Mouse (Mus musculus): Measurements from ENCODE around the gene Sae1.
"Not testable (repeated sequence)": the region's sequence is repeated elsewhere in the genome, so short reads cannot be mapped to it uniquely, and the experiment has no call there.

Gene Sae1

GRCm38 (mm10) chr7:16402968-16403948 is 15.7 kb upstream of the Sae1 start:
- peak; percentile 50 for DNase-seq (ENCODE audit: low spot score)

DNA sequence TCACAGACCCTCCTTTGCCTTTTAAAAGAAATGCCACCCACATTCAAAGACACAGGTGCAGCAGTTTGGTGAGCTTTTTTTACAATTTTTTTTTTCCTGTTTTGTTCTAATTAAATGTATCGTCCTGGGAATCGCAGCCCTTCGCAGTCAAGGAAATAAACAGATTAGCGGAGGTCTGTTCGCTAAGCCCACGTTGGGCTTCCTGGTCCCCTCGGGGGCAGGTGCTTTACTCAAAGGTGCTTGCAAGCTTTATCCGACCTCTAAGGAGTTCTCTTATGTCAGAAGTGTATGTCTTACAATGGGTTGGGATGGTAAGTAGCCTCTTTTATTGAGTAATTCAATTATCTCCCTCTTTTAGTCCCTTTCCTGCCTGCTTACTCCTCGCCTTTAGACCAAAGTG is 14.8 kb upstream of the Sae1 start:
- DNase-seq (ENCODE audit: low spot score): no peak

GRCm38 (mm10) chr7:16401991-16402431 is 14.4 kb upstream of the Sae1 start:
- DNase-seq (ENCODE audit: low spot score): peak; percentile 77

- DNase-seq (ENCODE audit: low spot score): peak; percentile 96
These were observed 13.3 kb upstream of the Sae1 start, which contains the start of gene Zc3h4 for GRCm38 (mm10) chr7:16400689-16401611. Gene Zc3h4, plus strand, starts transcription at chr7:16400910.

- DNase-seq (ENCODE audit: low spot score): peak; percentile 99
These were observed 12.4 kb upstream of the Sae1 start for GRCm38 (mm10) chr7:16399820-16400688.

- DNase-seq (ENCODE audit: low spot score): peak; percentile 95
These were observed 11.7 kb upstream of the Sae1 start for GRCm38 (mm10) chr7:16399098-16399819.

- no peak for DNase-seq (ENCODE audit: low spot score)
These were observed 10.9 kb upstream of the Sae1 start for GRCm38 (mm10) chr7:16398387-16399050.

DNA sequence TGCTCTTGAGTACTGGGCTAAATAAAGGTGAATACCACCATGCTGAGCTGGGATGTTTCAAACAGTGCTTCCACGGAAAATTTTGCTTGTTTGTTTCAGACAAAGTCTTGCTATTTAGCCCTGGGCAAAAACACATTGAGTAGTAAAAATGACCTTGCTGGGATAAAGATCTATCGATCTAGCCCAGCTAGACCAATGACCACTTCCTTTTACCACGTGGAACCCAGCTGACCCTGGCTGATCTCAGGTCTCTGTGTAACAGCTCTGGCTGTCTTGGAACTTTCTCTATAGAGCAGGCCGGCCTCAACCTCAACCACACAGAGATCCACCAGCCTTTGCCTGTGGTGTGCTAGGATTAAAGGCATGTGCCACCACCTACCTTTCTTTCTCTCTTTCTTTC is 9.9 kb upstream of the Sae1 start:
- DNase-seq (ENCODE audit: low spot score): no peak

GRCm38 (mm10) chr7:16395944-16396343 is 8.3 kb upstream of the Sae1 start:
- no peak for DNase-seq (ENCODE audit: low spot score)

DNA sequence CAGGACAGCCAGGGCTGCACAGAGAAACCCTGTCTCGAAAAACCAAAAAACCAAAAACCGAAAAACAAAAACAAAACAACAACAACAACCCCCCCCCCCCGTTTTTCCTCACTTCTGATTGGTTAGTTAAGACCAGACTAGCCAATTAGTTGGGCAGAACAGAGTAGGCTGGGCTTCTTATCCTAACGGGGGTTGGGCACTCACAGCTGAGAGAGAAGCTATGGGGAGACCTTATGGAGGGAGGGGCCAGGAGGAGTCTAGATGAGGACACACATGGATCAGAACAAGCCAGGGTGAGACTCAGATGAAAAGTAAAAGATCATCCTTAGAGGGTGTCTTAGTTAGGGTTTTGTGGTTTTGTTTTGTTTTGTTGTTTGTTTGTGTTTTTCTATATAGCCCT is 5.3 kb upstream of the Sae1 start:
- no peak for DNase-seq (ENCODE audit: low spot score)

GRCm38 (mm10) chr7:16389942-16390341 is 2.3 kb upstream of the Sae1 start:
- DNase-seq (ENCODE audit: low spot score): not testable (repeated sequence)

- DNase-seq (ENCODE audit: low spot score): peak; percentile 15
These were observed 11.1 kb downstream of the Sae1 start for GRCm38 (mm10) chr7:16376505-16376904.

DNA sequence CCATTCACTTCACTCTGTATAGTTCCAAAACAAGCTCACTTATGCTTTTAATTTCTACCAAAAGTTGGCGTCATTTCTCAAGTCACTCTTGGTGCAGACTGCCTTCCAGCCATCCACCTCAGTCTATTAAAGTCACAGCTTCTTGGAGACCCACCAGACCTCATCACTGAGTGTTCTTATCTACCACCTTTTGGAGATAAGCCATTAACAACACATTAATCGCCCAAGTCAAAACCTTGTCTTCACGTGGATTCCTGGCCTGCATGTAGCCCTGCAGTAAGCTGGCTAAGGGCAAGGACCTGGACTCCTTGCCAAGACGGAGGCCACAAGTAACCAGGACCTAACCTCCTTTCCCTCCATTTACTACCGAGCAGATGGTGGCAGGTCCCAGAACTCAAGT is 12.6 kb downstream of the Sae1 start:
- DNase-seq (ENCODE audit: low spot score): no peak

GRCm38 (mm10) chr7:16373719-16374118 is 13.9 kb downstream of the Sae1 start:
- DNase-seq (ENCODE audit: low spot score): peak; percentile 17

GRCm38 (mm10) chr7:16370596-16370995 is 17.0 kb downstream of the Sae1 start:
- peak; percentile 15 for DNase-seq (ENCODE audit: low spot score)

DNA sequence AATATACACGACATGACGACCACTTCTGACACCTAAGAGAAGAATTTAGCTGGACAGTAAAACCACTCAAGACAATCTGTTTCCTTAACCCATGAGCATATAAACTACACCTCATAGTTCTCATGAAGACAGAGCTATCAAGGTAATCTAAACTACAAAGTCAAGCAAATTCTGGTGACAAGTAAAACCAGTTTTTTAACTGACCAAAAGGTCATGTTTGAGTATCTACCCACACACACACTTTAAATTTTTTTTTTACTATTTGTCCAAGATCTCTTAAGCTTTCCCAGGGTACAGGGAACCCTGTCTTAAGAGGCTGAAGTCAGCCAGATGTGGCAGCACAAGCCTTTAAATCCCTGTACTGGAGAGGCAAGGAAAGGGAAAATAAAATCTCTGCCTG is 18.8 kb downstream of the Sae1 start:
- no peak for DNase-seq (ENCODE audit: low spot score)

GRCm38 (mm10) chr7:16366669-16367068 is 20.9 kb downstream of the Sae1 start:
- no peak for DNase-seq (ENCODE audit: low spot score)

DNA sequence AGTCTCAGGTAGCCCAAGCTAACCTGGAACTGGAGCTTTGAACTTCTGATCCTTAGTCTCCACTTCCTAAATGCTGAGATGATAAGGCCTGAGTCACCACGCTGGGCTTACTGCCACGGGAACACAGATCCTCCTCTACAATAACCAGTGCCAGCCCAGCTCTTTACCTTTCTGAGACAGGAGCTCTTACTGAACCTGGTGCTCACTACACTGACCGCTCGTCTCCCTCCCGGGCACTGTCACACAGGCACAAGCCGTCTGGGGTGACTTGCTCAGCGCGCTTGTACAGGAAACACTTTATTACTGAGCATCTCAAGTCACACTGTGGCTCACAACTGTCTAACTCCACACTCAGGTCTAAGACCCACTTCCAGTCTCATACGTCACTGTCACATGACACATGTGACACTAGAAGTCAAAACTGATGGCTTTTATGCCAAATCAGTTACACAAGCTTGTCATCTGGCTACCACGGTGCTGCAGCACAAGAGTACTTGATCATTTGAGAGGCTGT is 21.4 kb downstream of the Sae1 start:
- no peak for DNase-seq (ENCODE audit: low spot score)

DNA sequence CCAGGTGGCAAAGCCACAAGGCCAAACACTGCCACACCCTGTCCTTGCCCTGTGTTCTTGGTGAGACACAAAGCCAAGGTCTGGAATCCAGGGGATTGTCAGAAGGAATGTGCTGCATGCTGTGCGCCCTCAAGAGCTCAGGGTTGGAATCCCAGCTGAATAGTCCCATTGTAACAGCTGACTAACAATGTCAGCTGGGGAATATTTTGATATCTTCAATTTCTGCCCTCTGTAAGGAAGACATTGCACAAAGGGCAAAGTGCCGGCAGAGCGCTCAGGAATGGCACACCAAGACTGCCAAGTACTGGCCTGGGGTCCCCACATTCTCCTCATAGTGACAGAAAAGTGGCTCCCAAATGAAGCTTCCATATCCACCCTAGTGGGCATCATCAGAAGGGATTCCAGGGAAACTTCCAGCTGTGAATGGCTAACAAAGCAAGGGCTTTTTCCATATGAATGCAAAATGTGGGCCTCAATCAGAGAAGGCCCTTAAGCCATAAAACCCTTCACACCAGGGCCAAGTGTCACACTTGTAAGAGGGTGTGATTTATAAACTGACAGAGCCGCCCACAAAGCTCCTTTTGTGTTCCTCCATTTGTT is 22.6 kb downstream of the Sae1 start:
- no peak for DNase-seq (ENCODE audit: low spot score)

- DNase-seq (ENCODE audit: low spot score): no peak
These were observed 23.3 kb downstream of the Sae1 start for GRCm38 (mm10) chr7:16364319-16364718.

Data from yolk sac, embryonic 10.5 days (tissue).